Mouse (Mus musculus): Measurements from ENCODE around the gene Olfr573-ps1. TPM values are rescaled to one million over a fixed set of nuclear protein-coding genes. Genes with fewer than 3 reads are reported as not detected.

Olfr573-ps1 gene
- polyA plus RNA-seq, 1 experiment from 2014 or later, result not detected

DNA sequence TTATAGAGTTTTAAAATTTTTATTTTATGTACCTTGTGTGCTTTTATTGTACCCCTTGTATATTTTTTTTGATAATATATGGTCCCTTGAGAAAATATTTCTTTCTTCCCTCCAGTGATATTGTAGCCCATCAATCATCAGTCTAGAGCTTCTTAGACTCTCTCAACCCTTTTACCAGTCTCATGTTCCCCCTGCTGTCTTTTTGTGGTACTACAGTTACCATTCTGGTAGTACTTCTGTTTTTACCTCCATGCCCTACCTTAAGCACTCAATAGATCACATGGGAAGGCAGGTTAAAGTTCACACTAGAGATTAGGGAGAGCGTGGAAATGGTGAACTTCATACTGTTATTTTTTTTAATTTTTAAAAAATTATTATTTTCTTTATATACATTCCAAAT is 22.7 kb downstream of the Olfr573-ps1 start:
- H3K4me3 ChIP-seq (replicated peaks), result no peak overlapping the region
- no peak for ATAC-seq (ENCODE audit: insufficient number of reproducible peaks, low FRiP score, low TSS enrichment, low read depth)
- 19% methylated on average over 1 of the region's 1 CpGs for WGBS

DNA sequence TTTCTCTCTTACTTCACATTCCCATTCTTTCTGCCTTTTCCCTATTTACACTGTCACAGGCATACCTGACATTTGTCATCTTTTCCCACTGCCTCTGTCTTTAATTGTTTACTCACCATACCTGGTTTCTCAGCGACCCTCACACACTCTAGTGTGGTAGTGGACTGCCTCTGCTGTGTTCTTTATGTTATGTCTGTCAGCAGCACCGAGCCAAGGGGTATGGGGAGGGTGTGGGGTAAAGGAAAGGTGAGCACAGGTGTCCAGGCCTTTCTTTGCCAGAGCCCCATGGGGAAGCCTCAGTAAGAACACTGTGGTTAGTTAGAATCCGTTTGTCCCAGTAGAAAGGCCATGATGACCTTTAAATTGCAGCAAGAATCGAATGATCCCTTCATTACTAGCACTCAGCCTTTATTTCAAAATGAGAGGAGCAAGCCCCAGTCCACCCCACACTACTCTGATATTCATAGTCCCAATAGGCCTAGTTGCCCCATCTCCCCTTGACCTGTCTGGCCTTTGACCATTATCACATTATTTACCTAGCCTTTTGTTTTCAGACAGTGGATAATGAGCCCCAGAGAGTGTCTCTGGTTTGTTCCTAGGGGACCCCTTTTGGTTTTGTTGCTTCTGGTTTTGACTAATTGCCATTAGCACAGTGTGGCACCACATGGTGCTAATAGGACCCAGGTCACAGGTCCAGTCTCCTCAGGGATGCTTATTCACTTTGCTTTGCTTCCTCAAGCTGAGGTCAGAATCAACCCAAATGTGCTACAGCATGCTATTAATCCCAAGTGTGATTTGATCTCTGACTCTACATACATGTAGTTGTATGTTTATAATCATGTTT is 25.1 kb downstream of the Olfr573-ps1 start, which contains the start of gene Olfr571:
Gene Olfr571 (minus strand): TSS at position 505 of the 844 bp plus-strand sequence.
- Histone ChIP-seq H3K9ac (no peak within 1 kb of the TSS), H3K9me3 (replicated peaks) (no peaks in the 10 kb centered on the region), H3K4me2 (replicated peaks) (no peak within 1 kb of the TSS), H3K27me3 (no peaks in the 10 kb centered on the region), H3K4me3 (replicated peaks) (no peak within 1 kb of the TSS), H3K4me1 (no peaks in the 10 kb centered on the region), H3K27ac (replicated peaks) (no peak within 1 kb of the TSS), H3K36me3 (no peaks in the 10 kb centered on the region)
- ATAC-seq (ENCODE audit: insufficient number of reproducible peaks, low FRiP score, low TSS enrichment, low read depth), result no peak
- WGBS, result 57% methylated on average over 4 of the region's 4 CpGs

More for the DNA sequence above, 22.7 kb downstream of the Olfr573-ps1 start:
- Histone ChIP-seq H3K4me2 (replicated peaks) (no peak overlapping the region), H3K36me3 (no peaks in the 10 kb centered on the region), H3K27ac (replicated peaks) (no peak overlapping the region), H3K9ac (no peak overlapping the region), H3K4me1 (no peaks in the 10 kb centered on the region), H3K9me3 (replicated peaks) (no peaks in the 10 kb centered on the region), H3K27me3 (no peaks in the 10 kb centered on the region)

DNA sequence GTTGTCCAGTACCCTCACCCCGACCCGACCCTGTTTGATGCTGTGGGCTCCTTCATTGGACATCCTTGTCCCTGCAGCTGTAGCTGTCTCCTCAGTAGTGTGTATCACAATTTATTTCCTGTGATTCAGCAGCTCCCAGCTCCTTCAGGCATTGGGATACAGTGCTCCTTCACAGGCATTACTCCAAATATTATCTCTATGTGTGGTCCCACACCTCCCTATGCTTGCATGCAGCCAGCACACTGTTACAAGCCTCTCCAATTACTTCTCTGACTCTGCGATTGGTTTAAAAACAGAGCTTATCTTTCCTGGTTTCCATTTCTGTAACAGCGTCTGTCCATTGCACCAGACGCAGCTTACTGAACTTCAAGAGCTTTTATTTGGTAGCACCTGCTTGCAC is 26.0 kb downstream of the Olfr573-ps1 start:
- no peak overlapping the region for H3K4me2 ChIP-seq (replicated peaks)
- H3K27ac ChIP-seq (replicated peaks), result no peak overlapping the region
- no peak for ATAC-seq (ENCODE audit: insufficient number of reproducible peaks, low FRiP score, low TSS enrichment, low read depth)
- no peaks in the 10 kb centered on the region for H3K9me3 ChIP-seq (replicated peaks)
- no peak overlapping the region for H3K9ac ChIP-seq
- no peaks in the 10 kb centered on the region for H3K4me1 ChIP-seq
- no peaks in the 10 kb centered on the region for H3K36me3 ChIP-seq
- H3K27me3 ChIP-seq, result no peaks in the 10 kb centered on the region
- WGBS, result 56% methylated on average over 5 of the region's 5 CpGs
- H3K4me3 ChIP-seq (replicated peaks), result no peak overlapping the region

DNA sequence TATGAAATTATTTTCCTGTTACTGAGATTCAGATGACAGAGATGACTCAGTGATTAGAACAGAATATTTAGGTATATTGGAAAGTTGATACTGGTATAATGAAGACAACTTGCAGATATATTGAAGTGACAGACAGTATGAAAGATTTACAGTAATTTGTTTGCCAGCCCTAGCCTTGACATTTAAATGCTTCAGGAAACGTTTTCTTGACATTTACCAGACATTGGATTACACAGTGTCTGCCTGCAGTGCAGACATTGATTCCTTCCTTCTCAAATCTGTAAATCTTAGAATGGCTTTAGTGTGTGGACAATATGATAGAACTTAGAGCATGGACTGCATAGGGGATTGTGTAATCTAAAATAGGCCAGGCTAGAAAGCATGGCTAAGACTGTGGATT is 27.1 kb downstream of the Olfr573-ps1 start:
- Histone ChIP-seq H3K9me3 (replicated peaks) (no peaks in the 10 kb centered on the region), H3K4me3 (replicated peaks) (no peak overlapping the region), H3K4me2 (replicated peaks) (no peak overlapping the region), H3K4me1 (no peaks in the 10 kb centered on the region), H3K9ac (no peak overlapping the region), H3K36me3 (no peaks in the 10 kb centered on the region), H3K27ac (replicated peaks) (no peak overlapping the region), H3K27me3 (no peaks in the 10 kb centered on the region)
- WGBS, result 24% methylated on average over 1 of the region's 1 CpGs
- no peak for ATAC-seq (ENCODE audit: insufficient number of reproducible peaks, low FRiP score, low TSS enrichment, low read depth)

Other genes starting within 250 kb of the Olfr573-ps1 start
- 0.09 and 0.16 TPM in 2 replicates for gene Olfr557, start 246.7 kb downstream of the Olfr573-ps1 start, polyA plus RNA-seq (2015; fragmentation: Nextera tagmentation; extraction: Ambion mirVana)
- 0.62 and 0.71 TPM in 2 replicates for gene Olfr558, start 240.4 kb downstream of the Olfr573-ps1 start, polyA plus RNA-seq (2015; fragmentation: Nextera tagmentation; extraction: Ambion mirVana)
- gene Olfr33, start 223.5 kb downstream of the Olfr573-ps1 start, polyA plus RNA-seq (2015; fragmentation: Nextera tagmentation; extraction: Ambion mirVana), result 0.11 and 0.41 TPM in 2 replicates
- gene Olfr559, start 215.1 kb downstream of the Olfr573-ps1 start, polyA plus RNA-seq (2015; fragmentation: Nextera tagmentation; extraction: Ambion mirVana), result not detected in 2 replicates
- 0.08 TPM in 1 of 2 replicates, not detected in the other for gene Olfr560, start 183.2 kb downstream of the Olfr573-ps1 start, polyA plus RNA-seq (2015; fragmentation: Nextera tagmentation; extraction: Ambion mirVana)
- 0.18 and 0.35 TPM in 2 replicates for gene Olfr78, start 183.1 kb downstream of the Olfr573-ps1 start, polyA plus RNA-seq (2015; fragmentation: Nextera tagmentation; extraction: Ambion mirVana)
- gene Olfr561, start 171.4 kb downstream of the Olfr573-ps1 start, polyA plus RNA-seq (2015; fragmentation: Nextera tagmentation; extraction: Ambion mirVana), result 0.09 and 0.25 TPM in 2 replicates
- gene Olfr564, start 139.1 kb downstream of the Olfr573-ps1 start, polyA plus RNA-seq (2015; fragmentation: Nextera tagmentation; extraction: Ambion mirVana), result not detected in 2 replicates
- 0.18 and 0.51 TPM in 2 replicates for gene Olfr566, start 83.8 kb downstream of the Olfr573-ps1 start, polyA plus RNA-seq (2015; fragmentation: Nextera tagmentation; extraction: Ambion mirVana)
- 0.18 TPM in 1 of 2 replicates, not detected in the other for gene Olfr568, start 65.5 kb downstream of the Olfr573-ps1 start, polyA plus RNA-seq (2015; fragmentation: Nextera tagmentation; extraction: Ambion mirVana)
- 0.11 TPM in 1 of 2 replicates, not detected in the other for gene Olfr569, start 51.7 kb downstream of the Olfr573-ps1 start, polyA plus RNA-seq (2015; fragmentation: Nextera tagmentation; extraction: Ambion mirVana)
- gene Olfr570, start 48.0 kb downstream of the Olfr573-ps1 start, polyA plus RNA-seq (2015; fragmentation: Nextera tagmentation; extraction: Ambion mirVana), result 0.38 and 0.67 TPM in 2 replicates
- gene Olfr571, start 25.0 kb downstream of the Olfr573-ps1 start, polyA plus RNA-seq (2015; fragmentation: Nextera tagmentation; extraction: Ambion mirVana), result 0.08 and 0.09 TPM in 2 replicates
- gene Olfr572, start 18.2 kb downstream of the Olfr573-ps1 start, polyA plus RNA-seq (2015; fragmentation: Nextera tagmentation; extraction: Ambion mirVana), result not detected in 2 replicates
- gene Olfr574, start 5.9 kb upstream of the Olfr573-ps1 start, polyA plus RNA-seq (2015; fragmentation: Nextera tagmentation; extraction: Ambion mirVana), result not detected in 2 replicates
- gene Olfr575, start 16.2 kb upstream of the Olfr573-ps1 start, polyA plus RNA-seq (2015; fragmentation: Nextera tagmentation; extraction: Ambion mirVana), result not detected in 2 replicates
- gene Olfr576, start 20.1 kb upstream of the Olfr573-ps1 start, polyA plus RNA-seq (2015; fragmentation: Nextera tagmentation; extraction: Ambion mirVana), result not detected in 2 replicates
- gene Olfr577, start 33.4 kb upstream of the Olfr573-ps1 start, polyA plus RNA-seq (2015; fragmentation: Nextera tagmentation; extraction: Ambion mirVana), result 0.05 TPM in 1 of 2 replicates, not detected in the other
- 0.71 and 0.87 TPM in 2 replicates for gene Olfr578, start 46.7 kb upstream of the Olfr573-ps1 start, polyA plus RNA-seq (2015; fragmentation: Nextera tagmentation; extraction: Ambion mirVana)
- 0.05 and 0.11 TPM in 2 replicates for gene Olfr582, start 95.4 kb upstream of the Olfr573-ps1 start, polyA plus RNA-seq (2015; fragmentation: Nextera tagmentation; extraction: Ambion mirVana)
- not detected in 2 replicates for gene Olfr583, start 108.7 kb upstream of the Olfr573-ps1 start, polyA plus RNA-seq (2015; fragmentation: Nextera tagmentation; extraction: Ambion mirVana)
- 0.08 TPM in 1 of 2 replicates, not detected in the other for gene Olfr584, start 139.3 kb upstream of the Olfr573-ps1 start, polyA plus RNA-seq (2015; fragmentation: Nextera tagmentation; extraction: Ambion mirVana)
- not detected in 2 replicates for gene Olfr585, start 155.1 kb upstream of the Olfr573-ps1 start, polyA plus RNA-seq (2015; fragmentation: Nextera tagmentation; extraction: Ambion mirVana)
- gene Olfr586, start 183.1 kb upstream of the Olfr573-ps1 start, polyA plus RNA-seq (2015; fragmentation: Nextera tagmentation; extraction: Ambion mirVana), result not detected in 2 replicates
- not detected in 2 replicates for gene Olfr588-ps1, start 198.3 kb upstream of the Olfr573-ps1 start, polyA plus RNA-seq (2015; fragmentation: Nextera tagmentation; extraction: Ambion mirVana)
- not detected in 2 replicates for gene Olfr589, start 213.8 kb upstream of the Olfr573-ps1 start, polyA plus RNA-seq (2015; fragmentation: Nextera tagmentation; extraction: Ambion mirVana)
- gene Olfr591, start 235.8 kb upstream of the Olfr573-ps1 start, polyA plus RNA-seq (2015; fragmentation: Nextera tagmentation; extraction: Ambion mirVana), result 0.12 and 0.16 TPM in 2 replicates
- 0.12 TPM in 1 of 2 replicates, not detected in the other for gene Olfr592, start 242.2 kb upstream of the Olfr573-ps1 start, polyA plus RNA-seq (2015; fragmentation: Nextera tagmentation; extraction: Ambion mirVana)